In genomic region chr2:158228670-158229502, GRCm38 (mm10) we compare ENCODE assay signal across 8 mouse cellular contexts. TPM values are rescaled to one million over a fixed set of nuclear protein-coding genes. Genes with fewer than 3 reads are reported as not detected.
A peak's percentile ranks its signal among the peaks of the same experiment; 100 is the strongest.
DNase-seq lines count a peak whose midpoint lies in the region; ATAC-seq and TF ChIP-seq lines count a peak whose summit lies in the region.

TSS of gene D630003M21Rik (minus strand) at chr2:158229222.

- no peaks in the 10 kb centered on the region for H3K27me3 ChIP-seq in embryonic facial prominence, embryonic 13.5 days
- no peaks in the 10 kb centered on the region for H3K27me3 ChIP-seq in hindbrain, embryonic 14.5 days (ENCODE audit: control insufficient read depth, insufficient read depth, low read length)
- H3K27me3 ChIP-seq in liver, embryonic 12.5 days (replicated peaks) = peaks cover 62% of the 10 kb centered on the region
- peaks cover 4% of the 10 kb centered on the region; the same call in 1 of the 2 replicates for H3K27me3 ChIP-seq in small intestine, adult 2 months (ENCODE audit: control insufficient read depth, insufficient read depth, low read length)

- no peak for TF ChIP-seq CTCF in small intestine, adult 2 months (IDR thresholded peaks at IDR 0.05; ENCODE audit: extremely low read depth, insufficient read length, insufficient replicate concordance, low read depth, low read length)

- peak within 1 kb of the TSS; percentile 79 for H3K4me2 ChIP-seq in embryonic facial prominence, embryonic 13.5 days
- H3K4me2 ChIP-seq in hindbrain, embryonic 14.5 days (replicated peaks) = peak within 1 kb of the TSS; percentile 78
- peak within 1 kb of the TSS; percentile 67 for H3K4me2 ChIP-seq in liver, embryonic 12.5 days

- peaks cover 42% of the 10 kb centered on the region for H3K4me1 ChIP-seq in embryonic facial prominence, embryonic 13.5 days
- H3K4me1 ChIP-seq in hindbrain, embryonic 14.5 days (replicated peaks; ENCODE audit: control insufficient read depth, insufficient read depth, low read length) = peaks cover 10% of the 10 kb centered on the region
- no peaks in the 10 kb centered on the region; the same call in 1 of the 2 replicates for H3K4me1 ChIP-seq in liver, embryonic 12.5 days
- peaks cover 2% of the 10 kb centered on the region for H3K4me1 ChIP-seq in small intestine, adult 2 months (ENCODE audit: control insufficient read depth, insufficient read depth, insufficient read length, low read length)

- peak within 1 kb of the TSS; percentile 77 for H3K27ac ChIP-seq in embryonic facial prominence, embryonic 13.5 days
- H3K27ac ChIP-seq in hindbrain, embryonic 14.5 days = peak within 1 kb of the TSS; percentile 45; the same call in 1 of the 2 replicates
- no peak within 1 kb of the TSS for H3K27ac ChIP-seq in liver, embryonic 12.5 days
- peak within 1 kb of the TSS; percentile 7; the same call in 1 of the 2 replicates for H3K27ac ChIP-seq in small intestine, adult 2 months (ENCODE audit: insufficient read depth, low read depth, low read length)

- peak; percentile 33 for DNase-seq in right cerebral cortex, postnatal 4 days
- no peak for DNase-seq in right cerebral cortex, postnatal 14 days
- DNase-seq in hindbrain, embryonic 14.5 days (ENCODE audit: low spot score) = peak; percentile 48
- DNase-seq in spleen, adult 18-20 months = no peak

- H3K9me3 ChIP-seq in embryonic facial prominence, embryonic 13.5 days = no peaks in the 10 kb centered on the region
- H3K9me3 ChIP-seq in hindbrain, embryonic 14.5 days (ENCODE audit: control insufficient read depth, low read length) = no peaks in the 10 kb centered on the region
- H3K9me3 ChIP-seq in liver, embryonic 12.5 days (replicated peaks) = no peaks in the 10 kb centered on the region

- peak within 1 kb of the TSS; percentile 74 for H3K9ac ChIP-seq in embryonic facial prominence, embryonic 13.5 days
- peak within 1 kb of the TSS; percentile 67 for H3K9ac ChIP-seq in hindbrain, embryonic 14.5 days
- H3K9ac ChIP-seq in liver, embryonic 12.5 days = no peak within 1 kb of the TSS

- no peak for TF ChIP-seq POLR2A in small intestine, adult 2 months (IDR thresholded peaks at IDR 0.05; ENCODE audit: low read depth, low read length)

- H3K4me3 ChIP-seq in embryonic facial prominence, embryonic 13.5 days = peak within 1 kb of the TSS; percentile 52
- H3K4me3 ChIP-seq in hindbrain, embryonic 14.5 days (replicated peaks; ENCODE audit: low read length) = peak within 1 kb of the TSS; percentile 39
- H3K4me3 ChIP-seq in liver, embryonic 12.5 days = peak within 1 kb of the TSS; percentile 39
- H3K4me3 ChIP-seq in small intestine, adult 2 months (ENCODE audit: low read depth, low read length) = peak within 1 kb of the TSS; percentile 49

- under 1% methylated on average over 35 of the region's 55 CpGs for WGBS in embryonic facial prominence, embryonic 13.5 days
- WGBS in hindbrain, embryonic 14.5 days = under 1% methylated on average over 48 of the region's 55 CpGs
- 2% methylated on average over 45 of the region's 55 CpGs for WGBS in liver, embryonic 12.5 days (ENCODE audit: insufficient replicate concordance)
- WGBS in small intestine, adult 2 months = 2% methylated on average over 43 of the region's 55 CpGs

- ATAC-seq in embryonic facial prominence, embryonic 13.5 days (ENCODE audit: insufficient number of reproducible peaks, insufficient read depth, low FRiP score, low TSS enrichment, low read depth) = peak; percentile 57
- ATAC-seq in hindbrain, embryonic 14.5 days (ENCODE audit: low FRiP score) = peak; percentile 88
- peak; percentile 57 for ATAC-seq in liver, embryonic 12.5 days
- no peak for ATAC-seq in inflammation-experienced regulatory T-cells, adult 6 months

- H3K36me3 ChIP-seq in embryonic facial prominence, embryonic 13.5 days = no peaks in the 10 kb centered on the region
- H3K36me3 ChIP-seq in hindbrain, embryonic 14.5 days (replicated peaks; ENCODE audit: control insufficient read depth, insufficient read depth) = no peaks in the 10 kb centered on the region
- H3K36me3 ChIP-seq in liver, embryonic 12.5 days = no peaks in the 10 kb centered on the region
- H3K36me3 ChIP-seq in small intestine, adult 2 months (ENCODE audit: control insufficient read depth, insufficient read depth, low read length) = no peaks in the 10 kb centered on the region

RNA-seq across cellular contexts. Expression of gene D630003M21Rik, which starts in this region (rescaled TPM):
- polyA plus RNA-seq in embryonic facial prominence, embryonic 13.5 days (2015; fragmentation: Nextera tagmentation; extraction: Ambion mirVana) = 7.5 and 7.6 TPM in 2 replicates
- 1.6 and 1.7 TPM in 2 replicates for polyA plus RNA-seq in hindbrain, embryonic 14.5 days (2014; fragmentation: Nextera tagmentation; extraction: Ambion mirVana)
- polyA plus RNA-seq in liver, embryonic 12.5 days (2016; fragmentation: Nextera tagmentation; extraction: Ambion mirVana) = 0.31 and 0.39 TPM in 2 replicates
- polyA plus RNA-seq in small intestine, adult 2 months (2012; rRNA removed) = 1.1 and 1.7 TPM in 2 replicates
- not detected for polyA plus RNA-seq in inflammation-experienced regulatory T-cells, adult 6 months (2017; shearing (Covaris generic))

Comparison
In these comparisons a context has a peak if more than half of its experiments do, and no peak if none do; other contexts are left out.
1. DNase-seq: peak in right cerebral cortex, postnatal 4 days (single experiment) and hindbrain, embryonic 14.5 days (single experiment); none in right cerebral cortex, postnatal 14 days (single experiment) and spleen, adult 18-20 months (0 of 2).
2. Peak in ATAC-seq, H3K4me3 ChIP-seq and H3K4me2 ChIP-seq in liver, embryonic 12.5 days; RNA of the gene not detected or under 1 TPM.
3. Peak in every context shown above with its lines, with median percentiles within 50 percentile points of each other: H3K4me2 ChIP-seq and H3K4me3 ChIP-seq.